Mouse (Mus musculus) thymus, adult 2 months (tissue): Measurements from ENCODE around the gene Ankrd33. TPM values are rescaled to one million over a fixed set of nuclear protein-coding genes. Genes with fewer than 3 reads are reported as not detected.

Source experiments
- DNase-seq: peaks from one replicate; pipeline ENCODE4 v3.0.0; 2021
- H3K27ac ChIP-seq: fragments of 200-500 bp; 2 replicates; pipeline ENCODE4 v1.5.1; 2012; ENCODE audit warnings: low read length, control low read depth; ENCODE audit not compliant: control insufficient read depth, insufficient read depth
- H3K27me3 ChIP-seq: fragments of 200-500 bp; 2 replicates; pipeline ENCODE4 v1.6.1; 2012; ENCODE audit warnings: mild to moderate bottlenecking, low read length, moderate library complexity, mixed read lengths; ENCODE audit not compliant: control insufficient read depth, insufficient read depth
- H3K36me3 ChIP-seq: fragments of 200-500 bp; 2 replicates; pipeline ENCODE4 v1.6.1; 2012; ENCODE audit warnings: mild to moderate bottlenecking, low read length, moderate library complexity; ENCODE audit not compliant: control insufficient read depth, insufficient read depth
- H3K4me1 ChIP-seq: fragments of 200-500 bp; replicated peaks from 2 replicates; pipeline ENCODE4 v1.6.1; 2012; ENCODE audit warnings: low read length; ENCODE audit not compliant: control insufficient read depth, insufficient read depth
- H3K4me3 ChIP-seq: fragments of 200-500 bp; 2 replicates; pipeline ENCODE4 v1.5.1; 2012; ENCODE audit warnings: mild to moderate bottlenecking, low read length, control low read depth, moderate library complexity; ENCODE audit not compliant: control insufficient read depth, insufficient read depth
- CTCF ChIP-seq: fragments of 200-500 bp; IDR thresholded peaks from 2 replicates; pipeline ENCODE4 v1.5.1; 2012; ENCODE audit warnings: mild to moderate bottlenecking, control low read depth, low read length, moderate library complexity, borderline replicate concordance; ENCODE audit not compliant: control insufficient read depth, poor library complexity, insufficient read depth; ENCODE audit errors: extremely low read depth
- POLR2A ChIP-seq: fragments of 200-500 bp; IDR thresholded peaks from 2 replicates; pipeline ENCODE4 v1.6.1; 2012; ENCODE audit warnings: mild to moderate bottlenecking, low read length, control low read depth, moderate library complexity; ENCODE audit not compliant: control insufficient read depth, poor library complexity, insufficient read depth; ENCODE audit errors: extremely low read depth
- WGBS: fragments of 180-500 bp; shearing (Covaris S2); methylation state at CpG from one replicate; pipeline ENCODE4 v1.1.7; 2018; 5-methylcytosine and 5-hydroxymethylcytosine counted together
- polyA plus RNA-seq: library from polyadenylated mRNA; depleted of rRNA; stranded (reverse); fragments of >200 nt; gene quantifications from 2 replicates; pipeline ENCODE4 v1.2.3, GENCODE M21; 2012

Ankrd33 gene
- polyA plus RNA-seq, 1 experiment, result not detected

DNA sequence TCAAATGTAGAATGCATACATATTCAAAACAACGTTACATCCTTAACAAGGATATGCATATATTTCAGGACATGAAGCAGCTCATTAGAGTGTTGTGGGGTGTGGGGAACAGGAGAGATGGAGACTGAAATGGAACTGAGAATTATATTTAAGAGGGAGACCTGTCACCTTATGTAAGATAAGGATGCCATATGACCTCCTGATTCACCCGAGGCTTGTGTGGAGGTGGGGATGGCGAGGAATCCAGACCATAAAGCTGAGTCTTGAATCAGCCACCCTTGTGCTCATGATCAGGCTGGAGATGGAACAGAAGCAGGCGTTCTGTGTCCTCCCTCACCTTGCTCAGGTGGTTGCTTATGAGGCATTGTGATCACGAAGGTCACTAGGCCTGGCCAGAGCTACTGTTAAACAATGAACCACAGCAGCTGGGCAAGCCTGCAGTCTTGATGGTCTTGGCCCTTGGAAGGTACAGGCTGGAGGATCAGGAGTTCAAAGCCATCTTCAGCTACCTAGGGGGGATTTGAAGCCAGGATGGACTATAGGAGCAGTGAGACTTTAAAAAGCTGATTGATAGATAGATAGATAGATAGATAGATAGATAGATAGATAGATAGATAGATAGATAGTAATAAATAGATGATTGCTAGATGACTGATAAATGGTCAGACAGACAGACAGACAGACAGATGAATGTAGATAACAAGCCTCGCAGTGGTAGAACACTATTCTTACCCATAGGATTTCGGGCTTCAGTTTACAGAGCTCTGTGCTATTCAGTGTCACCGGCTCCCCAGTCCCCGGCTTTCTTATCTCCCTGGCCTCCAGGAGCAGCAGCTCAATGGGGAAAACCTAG is 36.1 kb downstream of the Ankrd33 start:
- TF ChIP-seq POLR2A, result no peak
- no peak for TF ChIP-seq CTCF
- DNase-seq, result no peak
- H3K27me3 ChIP-seq, result no peaks in the 10 kb centered on the region
- no peak overlapping the region for H3K27ac ChIP-seq
- no peak overlapping the region for H3K4me3 ChIP-seq
- no peaks in the 10 kb centered on the region for H3K36me3 ChIP-seq
- WGBS, result 86% methylated on average over 9 of the region's 9 CpGs
- peaks cover 30% of the 10 kb centered on the region for H3K4me1 ChIP-seq

DNA sequence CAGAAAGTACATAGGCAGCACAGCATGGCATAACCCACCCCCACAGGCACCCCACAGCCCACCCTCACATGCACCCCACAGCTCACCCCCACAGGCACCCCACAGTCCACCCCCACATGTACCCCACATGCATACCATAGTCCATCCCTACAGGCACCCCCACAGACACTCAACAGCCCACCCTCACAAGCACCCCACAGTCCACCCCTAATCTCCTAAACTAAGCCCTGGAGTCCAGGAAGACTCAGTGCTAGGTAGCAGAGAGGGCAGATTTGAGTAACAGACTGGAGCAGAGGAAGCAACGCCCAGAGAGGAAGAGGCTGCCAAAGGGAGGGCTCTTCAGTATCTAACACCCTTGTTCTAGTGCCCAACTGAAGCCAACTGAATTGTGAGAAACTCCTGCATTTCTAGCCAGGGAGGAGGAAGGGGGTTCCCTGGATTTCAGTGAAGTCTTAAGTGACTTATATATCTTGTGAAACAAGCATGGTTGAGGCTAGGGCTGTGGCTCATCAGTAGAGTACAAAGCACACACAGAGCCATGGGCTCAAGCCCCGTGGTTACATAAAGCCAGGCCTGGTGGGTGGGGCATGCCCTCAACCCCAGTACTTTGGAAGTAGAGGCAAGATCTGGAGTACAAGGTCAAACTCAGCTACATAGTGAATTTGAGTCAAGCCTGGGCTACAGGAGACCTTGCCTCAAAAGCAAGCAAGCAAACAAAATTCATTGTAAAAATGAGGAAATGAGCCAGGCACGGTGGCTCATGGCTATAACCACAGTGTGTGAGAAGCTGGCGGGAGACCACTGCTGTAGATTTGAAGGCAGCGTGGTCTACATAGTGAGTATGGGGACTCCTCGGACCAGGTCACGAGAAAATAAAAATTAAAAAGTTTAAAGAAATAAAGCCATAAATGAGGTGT is 39.4 kb downstream of the Ankrd33 start:
- no peaks in the 10 kb centered on the region for H3K27me3 ChIP-seq
- 28% methylated on average over 7 of the region's 7 CpGs for WGBS
- H3K27ac ChIP-seq, result no peak overlapping the region
- TF ChIP-seq CTCF, result no peak
- no peak for TF ChIP-seq POLR2A
- no peaks in the 10 kb centered on the region for H3K36me3 ChIP-seq
- H3K4me3 ChIP-seq, result no peak overlapping the region
- no peak for DNase-seq
- peaks cover 18% of the 10 kb centered on the region for H3K4me1 ChIP-seq

DNA sequence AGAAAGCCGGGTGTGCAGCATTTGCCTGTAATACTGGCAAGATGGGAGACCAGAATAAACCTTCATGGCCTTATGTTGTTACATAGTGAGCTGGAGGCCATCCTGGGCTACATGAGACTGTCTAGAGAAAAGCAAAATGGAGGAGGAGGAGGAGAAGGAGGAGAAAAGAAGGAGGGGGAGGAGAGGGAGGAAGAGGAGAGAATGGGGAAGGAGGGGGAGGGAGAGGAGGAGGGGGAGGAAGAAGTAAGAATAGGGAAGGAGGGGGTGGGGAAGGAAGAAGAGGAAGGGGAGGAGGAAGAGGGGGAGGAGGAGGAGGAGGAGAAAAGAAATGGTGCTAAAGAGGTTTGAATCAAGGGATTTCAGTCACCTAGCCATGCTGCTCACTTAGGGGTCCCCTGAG is 44.6 kb downstream of the Ankrd33 start:
- DNase-seq, result no peak
- no peaks in the 10 kb centered on the region for H3K27me3 ChIP-seq
- H3K27ac ChIP-seq, result no peak overlapping the region
- H3K4me1 ChIP-seq, result peaks cover 11% of the 10 kb centered on the region
- H3K4me3 ChIP-seq, result no peak overlapping the region
- no peaks in the 10 kb centered on the region for H3K36me3 ChIP-seq
- WGBS, result 42% methylated on average over 1 of the region's 1 CpGs
- TF ChIP-seq CTCF (no peak), POLR2A (no peak)

DNA sequence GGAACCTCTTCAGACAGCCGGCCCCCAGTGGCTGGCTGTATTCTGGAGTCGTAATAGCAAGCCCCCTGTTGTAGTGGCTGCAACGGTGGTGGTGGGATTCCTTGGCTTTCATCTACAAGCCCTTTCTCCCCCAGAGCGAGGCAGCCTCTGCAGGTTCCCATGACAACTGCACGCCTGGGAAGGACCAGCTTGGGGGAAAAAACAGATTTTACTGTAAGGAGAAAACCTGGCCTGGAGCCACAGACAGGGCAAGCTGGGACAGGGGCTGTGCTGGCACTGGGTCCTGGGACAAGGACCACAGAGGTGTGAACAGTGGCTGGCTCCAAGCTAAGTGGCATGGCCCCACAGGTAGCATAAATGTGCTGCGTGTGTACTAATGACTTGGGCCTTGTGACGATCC is 45.0 kb downstream of the Ankrd33 start:
- no peaks in the 10 kb centered on the region for H3K27me3 ChIP-seq
- no peak overlapping the region for H3K27ac ChIP-seq
- TF ChIP-seq POLR2A, result no peak
- no peak for TF ChIP-seq CTCF
- no peak overlapping the region for H3K4me3 ChIP-seq
- peaks cover 9% of the 10 kb centered on the region; the same call in 1 of the 2 replicates for H3K4me1 ChIP-seq
- 61% methylated on average over 7 of the region's 7 CpGs for WGBS
- no peak for DNase-seq
- H3K36me3 ChIP-seq, result no peaks in the 10 kb centered on the region

DNA sequence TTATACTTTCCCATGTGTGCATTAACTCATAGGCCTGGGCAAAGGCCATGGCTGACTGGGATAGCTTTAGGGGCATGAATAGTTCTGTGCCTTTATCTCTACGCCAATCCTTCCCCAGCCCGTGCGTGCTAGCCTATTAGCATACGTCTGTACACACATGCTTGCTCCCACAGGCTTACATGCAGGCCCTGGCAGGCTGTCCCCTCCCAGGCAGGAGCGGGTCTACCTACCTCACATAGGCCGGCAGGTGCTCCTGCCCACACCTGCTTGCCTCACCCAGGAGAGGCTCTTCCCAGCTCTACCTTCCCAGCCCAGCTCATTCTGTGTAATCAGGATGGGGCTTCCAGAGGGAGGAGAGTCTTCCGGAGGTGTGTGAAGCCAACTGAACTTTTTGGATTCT is 46.0 kb downstream of the Ankrd33 start:
- H3K36me3 ChIP-seq, result no peaks in the 10 kb centered on the region
- no peak overlapping the region for H3K27ac ChIP-seq
- H3K4me3 ChIP-seq, result no peak overlapping the region
- H3K27me3 ChIP-seq, result no peaks in the 10 kb centered on the region
- DNase-seq, result no peak
- peaks cover 9% of the 10 kb centered on the region; the same call in 1 of the 2 replicates for H3K4me1 ChIP-seq
- 92% methylated on average over 7 of the region's 7 CpGs for WGBS
- no peak for TF ChIP-seq POLR2A

DNA sequence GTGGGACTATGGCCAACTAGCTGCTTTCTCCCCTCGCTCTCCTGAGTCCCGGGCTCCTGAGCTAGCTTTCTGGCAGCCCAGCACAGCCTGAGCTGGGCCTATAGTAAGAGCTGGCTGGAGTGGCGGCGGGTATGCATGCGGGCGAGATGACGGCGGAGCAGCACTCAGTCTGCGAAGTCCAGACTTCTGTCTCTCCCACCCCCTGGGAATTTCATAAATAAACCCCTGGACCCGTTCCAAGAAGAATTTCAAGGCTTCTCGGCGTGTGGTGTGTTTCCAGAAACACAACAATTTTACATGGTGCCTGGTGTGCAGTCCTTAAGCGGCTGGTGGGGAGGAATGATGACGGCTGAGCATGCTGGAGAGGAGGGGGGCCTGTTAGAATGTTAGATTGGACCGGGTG is 47.5 kb downstream of the Ankrd33 start:
- peaks cover 9% of the 10 kb centered on the region; the same call in 1 of the 2 replicates for H3K4me1 ChIP-seq
- H3K4me3 ChIP-seq, result no peak overlapping the region
- no peaks in the 10 kb centered on the region for H3K36me3 ChIP-seq
- no peak for DNase-seq
- WGBS, result 93% methylated on average over 15 of the region's 15 CpGs
- TF ChIP-seq CTCF (no peak), POLR2A (no peak)
- H3K27me3 ChIP-seq, result no peaks in the 10 kb centered on the region
- no peak overlapping the region for H3K27ac ChIP-seq
